Mouse (Mus musculus) induced T-regulatory cell, adult 2 months (primary cell): ENCODE results near the gene Tuba3b.

Experiments
- DNase-seq: peaks from one replicate; pipeline ENCODE4 v3.0.0-alpha.2; 2012; ENCODE audit warnings: low read depth

The Tuba3b gene

DNA sequence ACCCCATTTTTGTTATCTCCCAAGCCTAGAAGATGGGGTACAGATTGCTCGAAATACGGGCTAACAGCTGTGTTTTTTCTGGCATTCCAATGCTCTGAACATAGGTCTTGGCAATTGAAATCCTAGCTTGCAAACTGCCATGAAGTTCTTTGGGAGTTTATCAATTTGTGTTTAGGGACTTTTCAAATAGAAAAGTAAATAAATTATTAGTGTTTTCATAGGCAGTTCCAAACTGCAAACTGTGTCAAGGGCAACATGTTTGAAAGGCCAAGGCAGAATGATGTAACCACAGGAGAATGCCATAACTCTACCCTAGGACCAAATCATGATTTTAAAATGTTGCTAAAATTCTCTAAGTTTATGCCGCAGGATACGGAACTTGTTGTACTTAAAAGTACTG, 7.8 kb upstream of the Tuba3b start:
- no peak for DNase-seq

DNA sequence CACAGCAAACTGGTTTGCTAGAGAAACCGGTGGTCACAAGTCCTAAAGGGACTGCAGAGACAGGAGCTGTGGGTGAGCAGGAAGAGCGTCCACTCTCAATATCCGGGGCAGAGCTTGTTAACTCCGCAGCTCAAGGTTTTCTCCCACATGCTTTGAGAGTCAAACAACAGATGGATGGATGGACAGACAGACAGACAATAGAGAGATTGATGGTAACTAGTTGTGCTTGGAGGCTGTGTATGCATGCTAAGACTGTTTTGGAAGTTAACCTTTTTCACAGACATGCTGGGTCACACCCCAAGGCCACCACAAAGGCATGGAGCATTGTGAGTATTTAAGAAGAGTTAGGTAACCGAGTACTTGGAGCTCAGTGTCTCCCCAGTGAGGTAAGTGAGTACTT, 6.9 kb upstream of the Tuba3b start:
- no peak for DNase-seq

DNA sequence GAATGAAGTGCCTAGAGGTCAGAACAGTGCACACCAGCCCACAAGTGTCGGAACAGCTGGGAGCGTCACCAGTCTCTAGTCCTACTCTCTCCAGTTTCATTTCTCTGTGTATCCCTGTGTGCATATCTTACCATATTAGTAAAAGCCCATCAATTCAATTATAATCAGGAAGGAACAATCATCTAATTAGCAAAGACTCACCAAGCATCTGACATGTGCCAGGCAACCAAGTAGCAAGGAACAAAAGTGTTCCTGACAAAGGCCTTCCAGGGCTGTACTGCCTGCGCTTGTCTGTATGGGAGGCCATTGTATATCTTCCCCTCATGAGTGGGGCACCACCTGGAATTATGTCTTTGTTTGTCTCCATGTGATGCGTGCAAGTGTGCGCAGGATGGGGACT, 4.7 kb upstream of the Tuba3b start:
- no peak for DNase-seq

DNA sequence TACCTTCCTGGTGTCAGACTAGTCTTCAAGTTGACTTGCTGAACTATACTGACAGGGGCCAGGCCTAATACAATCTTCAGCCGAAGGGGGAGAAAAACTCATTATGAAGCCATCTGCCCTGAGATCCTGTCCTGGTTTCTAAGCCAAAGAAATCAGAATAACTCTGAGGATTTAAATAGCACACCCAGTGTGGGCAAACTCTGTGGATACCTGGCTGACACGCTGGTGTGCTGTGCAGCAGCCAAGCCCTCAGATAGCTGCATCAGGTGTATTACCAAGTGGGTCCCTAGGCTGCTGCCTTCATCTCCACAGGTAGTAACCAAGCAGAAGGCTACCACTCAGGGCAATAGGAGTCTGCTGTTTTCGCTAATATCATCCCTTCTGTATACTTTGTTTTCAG, 2.9 kb upstream of the Tuba3b start:
- DNase-seq, result no peak

DNA sequence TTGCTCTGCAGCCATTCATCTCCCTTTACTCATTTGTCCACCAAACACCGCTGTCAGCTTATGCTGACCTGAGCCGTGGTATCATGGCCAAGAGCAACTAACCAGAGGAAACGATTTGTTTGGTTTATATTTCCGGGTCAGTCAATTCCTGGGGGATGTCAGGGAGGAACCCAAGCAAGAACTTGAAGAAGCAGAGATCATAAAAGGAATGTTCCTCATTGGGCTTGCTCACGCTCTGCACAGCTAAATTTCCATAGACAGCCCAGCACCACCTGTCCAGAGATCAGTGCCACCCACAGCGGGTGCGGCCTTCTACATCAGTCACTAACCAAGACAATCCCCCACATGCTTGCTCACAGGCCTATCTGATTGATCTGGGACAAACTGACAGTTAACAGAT, 1.3 kb upstream of the Tuba3b start, which contains the start of gene Lmntd1:
Gene Lmntd1 (minus strand): TSS at position 101 of the 400 bp plus-strand sequence.
- DNase-seq, result no peak

DNA sequence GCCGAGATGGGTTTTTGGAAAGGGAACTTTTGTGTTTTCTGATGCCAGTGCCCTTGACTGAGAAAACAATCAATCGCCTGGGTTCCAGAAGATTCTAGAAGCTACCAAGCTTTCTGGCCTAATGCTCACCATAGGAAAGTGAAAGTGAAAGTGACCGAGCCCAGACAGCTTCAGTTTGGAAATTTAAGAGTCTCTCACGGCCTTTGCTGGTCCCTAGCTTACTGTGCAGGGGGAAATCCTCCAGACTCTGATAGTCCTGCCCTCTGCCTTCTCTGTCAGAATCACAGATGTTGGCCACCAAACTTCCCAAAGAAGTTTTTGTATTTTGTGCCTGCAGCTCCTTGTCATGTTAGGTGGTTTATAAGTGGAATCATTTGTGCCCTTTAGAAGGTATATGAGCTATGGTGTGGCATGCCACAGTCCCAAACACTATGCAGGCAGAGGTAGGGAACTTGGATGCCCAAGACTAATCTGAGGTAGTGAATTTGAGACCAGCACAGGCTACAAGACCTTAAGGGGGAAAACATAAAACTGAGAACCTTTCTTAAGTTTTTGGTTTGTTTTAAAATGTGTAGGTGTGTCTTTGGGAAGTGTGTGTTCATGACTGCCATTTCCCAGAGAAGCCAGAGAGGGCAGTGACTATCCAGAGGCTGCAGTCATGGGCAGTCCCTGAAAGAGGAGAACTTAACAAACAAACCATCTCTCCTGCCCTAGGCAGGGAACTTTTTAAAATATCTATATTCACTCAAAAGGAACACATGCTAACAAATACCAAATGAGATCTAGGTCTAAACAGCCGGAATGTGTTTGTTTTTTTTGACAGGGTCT, 1.1 kb downstream of the Tuba3b start:
- DNase-seq, result peak; percentile 59

DNA sequence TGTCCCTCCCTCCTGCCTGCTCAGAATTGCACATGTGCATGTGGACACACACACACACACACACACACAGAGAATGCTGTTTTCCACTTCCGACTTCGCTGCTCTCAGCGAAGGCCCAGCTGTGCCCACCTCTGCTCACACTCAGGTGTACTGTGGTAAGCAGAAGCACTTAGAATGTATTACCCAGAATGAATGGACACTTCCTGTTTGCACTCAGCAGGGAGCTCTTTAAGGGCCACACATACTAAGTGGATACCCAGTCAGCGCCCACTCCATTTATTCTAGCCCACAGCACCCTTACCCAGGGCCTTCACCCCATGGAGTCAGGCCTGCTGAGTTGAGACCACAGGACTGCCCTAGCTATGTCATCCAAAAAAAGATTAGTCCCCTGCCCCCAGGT, 7.6 kb downstream of the Tuba3b start:
- no peak for DNase-seq

DNA sequence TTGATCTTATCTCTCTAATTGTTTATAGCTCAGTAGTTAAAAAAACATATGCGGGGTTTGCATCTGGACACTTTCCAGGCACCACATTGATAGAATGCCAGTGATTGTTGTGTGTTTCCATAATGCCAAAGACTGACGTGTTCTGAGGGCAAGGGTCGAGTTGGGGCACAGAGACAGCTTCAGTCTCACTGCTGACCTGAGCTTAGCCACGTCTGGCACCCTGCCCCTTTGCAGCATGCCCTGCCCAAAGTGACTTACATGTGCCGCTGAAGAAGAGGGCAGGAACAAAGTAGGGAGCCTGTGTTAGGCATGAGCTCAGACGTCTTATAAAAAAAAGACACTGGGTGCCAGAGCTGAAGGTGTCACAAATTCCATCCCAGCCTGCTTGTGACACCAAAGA, 14.7 kb downstream of the Tuba3b start:
- no peak for DNase-seq

DNA sequence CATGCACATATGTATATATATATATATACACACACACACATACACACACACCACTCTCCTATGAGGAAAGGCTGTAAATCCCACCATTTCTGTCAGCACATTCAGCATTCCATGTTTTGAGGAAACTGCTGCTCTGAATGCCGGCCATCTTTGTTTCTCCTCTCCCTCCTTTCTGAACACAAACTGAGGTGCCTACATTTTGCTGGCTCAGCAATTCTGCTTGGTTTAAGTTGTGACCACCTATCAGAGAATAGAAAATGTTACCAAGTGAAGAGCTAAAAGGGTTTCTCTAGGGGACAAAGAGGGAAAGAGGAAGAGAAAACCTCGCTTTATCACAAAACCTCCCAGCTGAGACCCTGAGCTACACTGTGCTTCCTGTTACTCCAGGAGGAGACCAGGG, 18.9 kb downstream of the Tuba3b start:
- no peak for DNase-seq

DNA sequence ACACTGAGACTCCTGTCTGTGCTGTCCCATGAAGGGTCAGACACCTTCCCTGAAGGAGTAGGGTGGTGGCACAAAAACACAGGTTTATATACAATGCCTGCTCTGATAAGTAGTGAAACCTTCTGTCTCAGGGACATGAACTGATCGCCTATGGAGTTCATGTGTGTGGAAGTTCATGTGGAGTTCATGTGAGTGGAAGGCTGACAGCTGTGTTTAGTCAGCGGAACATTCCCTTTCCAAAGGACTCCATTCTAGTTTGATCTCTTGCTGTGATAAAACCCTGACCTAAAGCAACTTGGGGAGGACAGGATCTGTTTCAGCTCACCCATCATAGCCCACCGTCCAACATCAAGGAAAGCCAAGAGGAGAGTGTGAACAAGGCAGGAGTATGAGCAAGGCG, 21.1 kb downstream of the Tuba3b start:
- no peak for DNase-seq

DNA sequence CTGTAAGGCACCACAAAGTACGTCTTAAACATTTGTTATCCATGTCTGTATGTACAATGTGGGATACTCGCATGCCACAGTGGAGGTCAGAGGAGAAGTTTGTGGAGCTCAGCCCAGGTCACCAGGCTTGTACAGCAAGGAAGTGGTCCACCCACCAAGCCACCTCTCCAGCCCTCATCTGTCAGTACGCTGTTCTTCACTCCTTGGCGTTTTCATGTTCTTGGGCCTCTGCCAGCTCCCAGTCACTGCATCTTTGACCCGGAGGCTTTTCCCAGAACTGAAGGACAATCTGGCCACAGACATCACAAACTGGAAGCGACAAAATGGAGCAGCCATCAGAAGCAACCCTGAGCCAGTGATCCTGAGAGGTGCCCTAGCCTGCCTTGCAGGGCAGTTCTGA, 22.7 kb downstream of the Tuba3b start:
- no peak for DNase-seq

DNA sequence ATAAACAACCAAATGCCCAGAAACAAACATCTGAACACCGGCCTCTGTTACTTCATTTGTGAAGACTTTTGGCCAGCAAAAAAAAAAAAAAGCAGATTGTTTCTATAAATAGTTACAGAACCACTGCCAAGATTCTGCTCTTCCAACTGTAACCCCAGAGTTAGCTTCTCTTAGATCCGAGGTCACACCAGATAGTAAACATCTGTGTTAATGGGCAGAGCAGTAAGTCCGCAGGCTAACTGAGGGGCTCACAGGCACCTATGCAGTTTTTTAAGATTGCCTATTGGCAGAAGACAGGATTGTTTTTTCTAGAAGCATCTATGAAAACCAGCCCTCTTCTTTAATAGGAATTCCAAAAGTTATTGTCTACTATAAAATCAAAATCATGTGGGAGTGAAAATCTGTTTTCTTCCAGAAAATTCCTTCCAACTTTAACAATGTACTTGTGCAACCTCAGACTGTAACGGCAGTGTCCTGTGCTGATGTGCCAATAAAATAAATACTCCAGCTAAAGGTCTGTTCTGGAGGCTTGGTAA, 25.5 kb downstream of the Tuba3b start:
- no peak for DNase-seq

DNA sequence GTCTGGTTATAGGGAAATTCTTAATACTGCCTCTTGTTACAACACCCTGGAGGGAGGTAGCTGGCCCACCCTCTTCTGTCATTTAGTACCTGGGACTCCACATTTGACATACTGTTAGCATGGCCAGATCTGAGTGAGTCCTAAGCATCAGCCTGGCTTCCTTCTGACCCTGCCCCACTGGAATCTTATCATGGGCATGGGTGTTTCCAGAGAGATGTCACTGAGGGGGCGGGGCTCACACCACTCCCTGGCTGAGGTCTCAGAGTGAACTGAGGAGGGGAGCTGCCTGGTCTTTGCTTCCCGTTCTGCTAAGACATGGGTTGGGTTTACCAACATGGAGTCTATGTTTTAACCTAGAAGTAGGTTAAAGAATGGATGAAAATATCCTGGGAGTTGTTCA, 36.4 kb downstream of the Tuba3b start:
- no peak for DNase-seq

DNA sequence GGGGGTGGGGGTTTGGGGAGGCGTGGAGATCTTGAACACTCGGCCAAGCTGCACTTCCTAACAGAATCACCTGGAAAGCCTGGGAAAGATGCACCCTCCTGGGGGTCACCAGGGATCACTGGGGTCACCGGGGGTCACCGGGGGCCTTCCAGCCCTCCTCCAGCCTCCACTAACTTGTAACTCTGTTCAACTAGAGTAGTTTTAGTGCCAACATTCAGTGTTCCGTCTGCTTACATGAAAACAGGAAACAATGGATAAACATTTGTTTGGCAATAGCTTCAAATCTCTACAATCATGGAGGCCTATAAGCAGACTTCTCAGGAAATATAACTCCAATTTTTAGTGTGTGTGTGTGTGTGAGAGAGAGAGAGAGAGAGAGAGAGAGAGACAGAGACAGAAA, 37.4 kb downstream of the Tuba3b start:
- no peak for DNase-seq

DNA sequence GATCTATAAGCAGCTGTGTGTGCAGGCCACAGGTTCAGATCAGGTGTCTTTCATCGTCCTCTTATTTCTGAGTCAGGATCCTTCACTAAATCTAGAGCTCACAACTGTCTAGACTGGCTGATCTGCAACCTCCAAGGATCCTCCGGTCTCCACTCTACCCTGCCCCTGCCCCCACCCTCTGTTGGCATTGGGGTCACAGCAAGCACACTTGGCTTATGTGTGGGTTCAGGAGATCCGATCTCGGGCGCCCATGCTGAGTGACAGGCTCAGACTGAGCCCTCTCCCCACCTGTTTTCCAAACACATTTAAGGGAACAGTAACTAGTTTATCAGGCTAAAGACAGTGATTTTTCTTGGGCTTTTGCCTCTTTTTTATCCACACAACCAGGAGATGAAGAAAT, 38.1 kb downstream of the Tuba3b start:
- no peak for DNase-seq

DNA sequence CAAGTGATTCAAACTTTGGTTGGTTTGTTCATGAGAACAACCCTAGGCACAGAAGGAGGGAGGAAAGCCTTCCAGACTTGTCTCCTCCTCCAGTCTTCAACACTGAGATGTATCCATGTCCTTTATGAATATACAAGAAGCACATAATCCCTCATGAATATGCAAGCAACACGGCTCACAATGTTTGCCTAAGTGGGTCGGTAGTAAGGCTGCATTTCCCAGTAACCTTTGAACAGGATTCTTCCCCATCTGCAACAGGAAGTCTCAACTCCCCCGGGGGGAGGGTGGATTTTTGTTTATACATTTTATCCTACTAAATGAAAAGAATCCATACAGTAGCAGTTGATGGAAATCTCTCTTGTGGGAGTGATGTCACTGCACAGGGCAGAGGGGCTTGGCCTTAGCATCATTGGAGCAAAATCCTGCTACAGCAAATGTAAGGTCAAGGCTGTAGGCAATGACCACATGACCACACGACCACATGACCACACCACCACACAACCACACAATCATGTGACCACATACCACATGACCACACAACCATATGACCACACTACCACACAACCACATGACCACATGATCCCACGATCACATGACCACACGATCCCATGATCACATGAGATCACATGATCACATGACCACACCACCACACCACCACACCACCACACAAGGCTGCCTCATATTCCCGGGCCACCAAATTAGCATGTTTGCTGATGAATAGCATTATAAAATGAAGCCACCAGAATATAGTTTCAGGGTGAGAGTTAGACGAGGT, 38.7 kb downstream of the Tuba3b start:
- DNase-seq, result no peak

DNA sequence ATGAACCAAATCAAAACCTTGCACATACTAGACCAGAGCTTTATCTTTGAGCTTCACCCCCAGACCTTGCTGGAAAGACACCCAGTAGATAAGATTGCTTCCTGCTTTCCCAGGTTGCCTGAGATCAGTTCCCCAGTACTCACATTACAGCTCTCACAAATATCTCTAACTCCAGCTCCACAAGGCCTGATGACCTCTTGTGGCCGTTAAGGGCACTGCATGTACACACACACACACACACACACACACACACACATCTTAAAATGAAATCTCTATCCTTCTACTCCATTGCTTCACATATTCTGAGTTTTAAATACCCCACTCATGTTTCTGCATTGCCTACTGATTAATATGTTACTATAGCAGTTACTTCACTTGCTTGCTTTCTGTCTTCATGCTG, 40.1 kb downstream of the Tuba3b start:
- peak; percentile 4 for DNase-seq

DNA sequence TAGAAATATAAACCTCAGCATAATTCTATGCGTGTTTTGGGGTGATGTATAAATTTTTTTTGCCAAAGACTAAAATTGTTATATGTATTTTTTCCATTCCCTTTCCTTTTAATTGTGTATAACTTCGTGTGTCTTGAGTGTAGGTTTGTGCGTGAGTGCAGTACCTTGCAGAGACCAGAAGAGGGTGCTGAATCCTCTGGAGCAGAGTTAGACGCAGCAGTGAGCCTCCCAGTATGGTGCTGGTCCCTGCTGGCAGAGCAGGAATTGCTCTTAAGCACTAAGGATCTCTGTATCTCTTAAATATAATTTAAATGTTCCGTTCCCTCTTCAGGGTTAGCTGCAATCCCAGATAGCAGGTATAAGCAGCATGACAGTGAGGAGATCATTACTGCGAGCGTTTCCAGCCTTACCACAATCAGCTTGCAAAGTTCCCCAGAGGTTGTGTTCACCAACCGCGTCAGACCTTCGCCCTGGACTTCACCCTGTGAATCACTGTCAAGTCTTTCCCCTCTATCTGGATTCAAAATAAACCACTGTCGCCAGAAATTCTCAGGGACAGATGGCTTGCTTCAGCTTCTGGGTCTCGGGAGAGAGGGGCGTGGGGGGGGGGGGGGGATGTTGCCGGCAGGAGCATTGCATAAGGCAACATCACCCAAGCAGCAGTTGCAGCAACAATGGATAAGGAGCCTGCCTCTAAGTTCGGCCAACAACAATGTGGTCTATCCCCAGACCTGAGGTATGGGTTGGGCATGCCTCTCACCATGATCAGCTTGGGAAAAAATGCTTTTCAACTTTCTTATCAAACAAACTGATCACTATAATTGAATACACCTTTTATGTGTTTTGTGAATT, 41.4 kb downstream of the Tuba3b start:
- DNase-seq, result no peak

DNA sequence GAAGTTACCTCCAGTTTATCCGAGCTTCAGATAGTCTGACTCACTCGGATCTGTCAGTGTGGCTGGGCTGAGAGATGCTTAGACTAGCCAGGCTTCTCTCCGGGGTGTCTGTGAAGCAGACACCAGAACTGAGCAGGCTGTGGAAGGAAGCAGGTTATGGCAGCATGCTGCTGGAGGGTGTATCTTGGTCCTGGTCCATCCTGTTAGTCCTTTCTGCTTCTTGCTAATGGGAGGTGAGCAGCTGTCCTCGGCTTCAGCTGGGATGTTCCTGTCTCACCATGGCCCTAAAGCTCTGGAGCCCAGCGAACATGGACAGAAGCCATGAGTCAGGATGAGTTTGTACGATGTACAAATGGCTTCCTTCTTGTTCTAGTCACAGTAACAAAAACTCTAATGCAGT, 43.6 kb downstream of the Tuba3b start:
- no peak for DNase-seq

DNA sequence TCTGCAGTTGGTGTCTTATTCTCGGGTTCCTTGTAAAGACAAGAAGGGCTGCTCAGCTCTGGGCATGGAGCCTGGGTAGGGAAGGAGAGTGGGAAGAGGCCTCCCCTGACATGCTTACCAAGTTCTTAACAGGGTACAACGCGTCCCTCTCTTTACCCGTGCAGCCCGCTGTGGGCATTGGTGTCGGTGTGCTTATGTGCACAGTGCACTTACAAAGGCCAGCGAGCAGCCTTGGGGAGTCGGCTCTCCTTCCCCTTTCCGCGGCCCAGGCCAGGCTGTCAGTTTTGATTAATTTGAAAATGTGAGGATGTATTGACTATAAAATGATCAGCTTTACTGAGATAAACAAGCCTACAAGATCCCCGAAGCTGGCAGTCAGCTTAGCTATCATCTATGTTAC, 45.4 kb downstream of the Tuba3b start:
- no peak for DNase-seq

DNA sequence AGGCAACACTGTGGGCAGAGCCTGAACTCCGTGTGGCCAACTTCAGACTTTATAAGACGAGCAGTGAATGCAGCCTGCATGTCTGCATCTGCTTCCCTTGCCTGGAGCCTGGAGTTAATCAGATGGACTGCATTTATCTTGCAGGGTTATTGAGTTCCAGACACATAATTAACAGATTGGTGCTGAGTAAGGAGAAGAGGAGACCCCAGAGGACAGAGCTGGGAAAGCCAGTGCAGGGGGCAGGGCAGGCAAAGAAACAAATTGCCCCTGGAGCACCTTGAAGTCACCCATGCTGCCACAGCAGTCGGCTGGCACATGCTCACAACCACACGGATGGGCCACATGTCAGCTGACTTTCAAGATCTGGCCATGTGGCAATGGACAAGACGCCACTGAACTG, 48.7 kb downstream of the Tuba3b start:
- no peak for DNase-seq

DNA sequence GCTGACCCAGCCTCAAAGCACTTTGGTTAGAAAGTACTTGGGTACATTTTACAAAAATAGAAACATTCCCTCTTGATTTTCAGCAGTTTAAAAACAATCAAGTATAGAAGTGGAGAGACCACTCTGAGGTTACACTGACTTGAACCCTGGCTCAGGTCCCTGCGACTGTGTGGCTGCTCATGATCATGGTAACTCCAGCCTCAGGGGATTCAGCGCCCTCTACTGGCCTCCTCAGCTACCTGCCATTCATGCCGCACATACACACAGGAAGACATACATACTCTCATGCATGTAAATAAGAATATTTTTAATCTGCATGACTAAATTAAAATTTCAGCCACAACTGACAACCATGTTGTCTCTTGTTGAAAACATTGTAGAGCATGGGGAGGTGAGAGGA, 50.2 kb downstream of the Tuba3b start:
- DNase-seq, result no peak
